In the genomic region with DNA sequence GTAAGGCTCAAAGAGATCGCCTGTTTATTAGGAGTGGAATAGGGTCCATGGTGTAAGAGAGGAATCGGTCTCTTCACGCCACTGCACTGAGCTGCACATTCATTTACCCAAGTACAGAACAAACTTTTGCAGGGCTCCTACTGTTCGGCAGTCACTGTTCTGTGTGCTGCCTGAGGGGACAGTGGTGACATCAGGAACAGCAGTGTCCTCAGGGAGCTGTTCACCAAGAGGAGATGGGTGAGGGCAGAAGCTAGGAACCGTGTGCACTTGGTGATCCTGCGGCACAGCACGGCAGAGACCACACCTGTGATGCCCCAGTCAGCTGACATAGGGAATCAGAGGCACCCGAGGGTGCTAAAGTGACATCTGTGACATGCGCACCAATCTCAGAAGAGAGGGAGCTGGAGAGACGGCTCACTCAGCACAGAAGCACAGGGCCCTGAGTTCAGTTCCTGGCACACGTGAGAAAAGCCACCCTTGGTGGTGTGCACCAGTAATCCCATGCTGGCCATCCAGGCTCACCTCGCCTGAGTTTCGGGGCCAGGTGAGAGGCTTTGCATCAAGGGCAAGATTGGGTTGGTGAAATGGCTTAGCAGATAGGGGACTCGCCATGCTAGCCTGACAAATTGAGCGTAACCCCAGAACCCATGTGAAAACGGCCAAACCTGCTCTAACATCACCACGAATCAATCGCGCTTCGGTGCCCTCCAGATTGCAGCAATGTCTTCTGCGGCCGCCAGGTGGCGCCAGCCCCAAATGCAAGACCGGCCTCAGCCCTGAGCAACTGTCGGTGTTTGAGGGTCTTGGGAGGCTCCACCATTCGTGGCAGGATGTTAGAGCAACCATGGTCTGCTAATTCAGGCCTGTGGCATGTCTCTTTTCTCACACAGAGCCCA, we compare ENCODE assay signal across 8 mouse cellular contexts. TPM values are rescaled to one million over a fixed set of nuclear protein-coding genes. Genes with fewer than 3 reads are reported as not detected.
DNase-seq lines count a peak whose midpoint lies in the region; ATAC-seq and TF ChIP-seq lines count a peak whose summit lies in the region.

No protein-coding gene starts in this region.

- no peaks in the 10 kb centered on the region for H3K4me1 ChIP-seq in bone marrow macrophage, adult 2 months (ENCODE audit: control insufficient read depth, insufficient read depth, low read length)
- no peaks in the 10 kb centered on the region for H3K4me1 ChIP-seq in embryonic fibroblast, embryonic 13.5 days (ENCODE audit: control insufficient read depth, insufficient read depth, low read length)
- no peaks in the 10 kb centered on the region for H3K4me1 ChIP-seq in heart, embryonic 16.5 days (ENCODE audit: control insufficient read depth, insufficient read depth, low read length)
- no peaks in the 10 kb centered on the region for H3K4me1 ChIP-seq in liver, postnatal 0 days (ENCODE audit: insufficient read depth)
- no peaks in the 10 kb centered on the region for H3K4me1 ChIP-seq in neural tube, embryonic 12.5 days
- H3K4me1 ChIP-seq in stomach, postnatal 0 days (replicated peaks; ENCODE audit: control insufficient read depth, insufficient read depth): no peaks in the 10 kb centered on the region

- H3K9me3 ChIP-seq in heart, embryonic 16.5 days (replicated peaks; ENCODE audit: control insufficient read depth, low read length): no peaks in the 10 kb centered on the region
- no peaks in the 10 kb centered on the region for H3K9me3 ChIP-seq in liver, postnatal 0 days (ENCODE audit: low read length)
- no peaks in the 10 kb centered on the region for H3K9me3 ChIP-seq in neural tube, embryonic 12.5 days
- no peaks in the 10 kb centered on the region for H3K9me3 ChIP-seq in stomach, postnatal 0 days (ENCODE audit: control insufficient read depth, low read length)

- no peak for TF ChIP-seq POLR2A in bone marrow macrophage, adult 2 months (IDR thresholded peaks at IDR 0.05; ENCODE audit: borderline replicate concordance, low read depth, low read length)
- TF ChIP-seq POLR2A in embryonic fibroblast, embryonic 13.5 days (IDR thresholded peaks at IDR 0.05; ENCODE audit: low read depth, low read length): no peak

- no peak for TF ChIP-seq EP300 in liver, postnatal 0 days (IDR thresholded peaks at IDR 0.05; ENCODE audit: low read depth)
- TF ChIP-seq EP300 in stomach, postnatal 0 days (optimal IDR thresholded peaks at IDR 0.05): no peak

- no peak overlapping the region for H3K9ac ChIP-seq in heart, embryonic 16.5 days (ENCODE audit: low read length)
- no peak overlapping the region for H3K9ac ChIP-seq in liver, postnatal 0 days (replicated peaks)
- H3K9ac ChIP-seq in neural tube, embryonic 12.5 days: no peak overlapping the region
- H3K9ac ChIP-seq in stomach, postnatal 0 days (ENCODE audit: low read length): no peak overlapping the region

- H3K4me3 ChIP-seq in bone marrow macrophage, adult 2 months (ENCODE audit: insufficient read depth, low read length): no peak overlapping the region
- no peak overlapping the region for H3K4me3 ChIP-seq in embryonic fibroblast, embryonic 13.5 days (ENCODE audit: insufficient read depth, low read length)
- no peak overlapping the region for H3K4me3 ChIP-seq in heart, embryonic 16.5 days (ENCODE audit: low read length)
- H3K4me3 ChIP-seq in liver, postnatal 0 days (ENCODE audit: low read depth, low read length): no peak overlapping the region
- H3K4me3 ChIP-seq in neural tube, embryonic 12.5 days: no peak overlapping the region
- no peak overlapping the region for H3K4me3 ChIP-seq in stomach, postnatal 0 days (ENCODE audit: low read depth, low read length)

- H3K4me2 ChIP-seq in heart, embryonic 16.5 days (ENCODE audit: low read depth, low read length): no peak overlapping the region
- no peak overlapping the region for H3K4me2 ChIP-seq in liver, postnatal 0 days (ENCODE audit: low read depth, low read length)
- no peak overlapping the region for H3K4me2 ChIP-seq in neural tube, embryonic 12.5 days (replicated peaks)
- H3K4me2 ChIP-seq in stomach, postnatal 0 days (replicated peaks; ENCODE audit: low read depth): no peak overlapping the region

- H3K27ac ChIP-seq in bone marrow macrophage, adult 2 months (ENCODE audit: insufficient read depth, low read depth, low read length): no peak overlapping the region
- no peak overlapping the region for H3K27ac ChIP-seq in embryonic fibroblast, embryonic 13.5 days (ENCODE audit: insufficient read depth, low read length)
- no peak overlapping the region for H3K27ac ChIP-seq in heart, embryonic 16.5 days (ENCODE audit: low read length)
- no peak overlapping the region for H3K27ac ChIP-seq in liver, postnatal 0 days (ENCODE audit: low read depth)
- no peak overlapping the region for H3K27ac ChIP-seq in neural tube, embryonic 12.5 days
- H3K27ac ChIP-seq in stomach, postnatal 0 days (replicated peaks): no peak overlapping the region

- H3K27me3 ChIP-seq in heart, embryonic 16.5 days (ENCODE audit: control insufficient read depth, insufficient read depth, low read length): no peaks in the 10 kb centered on the region
- H3K27me3 ChIP-seq in liver, postnatal 0 days (ENCODE audit: insufficient read depth, low read length): no peaks in the 10 kb centered on the region
- H3K27me3 ChIP-seq in neural tube, embryonic 12.5 days (replicated peaks): no peaks in the 10 kb centered on the region
- H3K27me3 ChIP-seq in stomach, postnatal 0 days (ENCODE audit: control insufficient read depth, insufficient read depth, low read length): no peaks in the 10 kb centered on the region

- H3K36me3 ChIP-seq in heart, embryonic 16.5 days (ENCODE audit: control insufficient read depth, insufficient read depth): no peaks in the 10 kb centered on the region
- H3K36me3 ChIP-seq in liver, postnatal 0 days (replicated peaks; ENCODE audit: insufficient read depth, low read length): no peaks in the 10 kb centered on the region
- no peaks in the 10 kb centered on the region for H3K36me3 ChIP-seq in neural tube, embryonic 12.5 days
- H3K36me3 ChIP-seq in stomach, postnatal 0 days (ENCODE audit: control insufficient read depth, insufficient read depth, low read length): no peaks in the 10 kb centered on the region

- TF ChIP-seq CTCF in bone marrow macrophage, adult 2 months (IDR thresholded peaks at IDR 0.05; ENCODE audit: low read depth, low read length): peak; percentile 98
- peak; percentile 94 for TF ChIP-seq CTCF in embryonic fibroblast, embryonic 13.5 days (IDR thresholded peaks at IDR 0.05; ENCODE audit: borderline replicate concordance, insufficient read depth, low read length)
- peak; percentile 99 for TF ChIP-seq CTCF in liver, postnatal 0 days (IDR thresholded peaks at IDR 0.05; ENCODE audit: low read depth)
- peak; percentile 99 for TF ChIP-seq CTCF in stomach, postnatal 0 days (IDR thresholded peaks at IDR 0.05; ENCODE audit: low read depth)

- peak; percentile 45; the same call in 1 of the 2 replicates for ATAC-seq in heart, embryonic 16.5 days (replicated peaks; ENCODE audit: extremely low read depth, insufficient read depth, low FRiP score)
- ATAC-seq in liver, postnatal 0 days: peak; percentile 53; the same call in 1 of the 2 replicates
- peak; percentile 72; the same call in 1 of the 2 replicates for ATAC-seq in neural tube, embryonic 12.5 days (ENCODE audit: low FRiP score, low read depth)
- ATAC-seq in stomach, postnatal 0 days (ENCODE audit: low FRiP score, low TSS enrichment): peak; percentile 80

- 38% methylated on average over 26 of the region's 26 CpGs for WGBS in heart, embryonic 16.5 days
- 39% methylated on average over 26 of the region's 26 CpGs for WGBS in liver, postnatal 0 days (ENCODE audit: insufficient replicate concordance)
- WGBS in neural tube, embryonic 12.5 days: 46% methylated on average over 26 of the region's 26 CpGs
- WGBS in stomach, postnatal 0 days: 44% methylated on average over 26 of the region's 26 CpGs

- peak; percentile 75 for DNase-seq in CD4-positive helper T cell, adult 2 months (ENCODE audit: low read depth, low spot score)
- DNase-seq in kidney, postnatal 14 days: peak; percentile 81
- peak; percentile 78 for DNase-seq in liver, postnatal 0 days
- DNase-seq in stomach, postnatal 0 days (ENCODE audit: low spot score): peak; percentile 71

RNA-seq across cellular contexts. Expression of a gene that starts 39.9 kb away (rescaled TPM):
- polyA plus RNA-seq in bone marrow macrophage, adult 2 months (2012; ENCODE audit: insufficient read depth, insufficient read length, missing spikeins): not detected in 2 replicates
- 21.0 TPM in 2 replicates for polyA plus RNA-seq in embryonic fibroblast, embryonic 13.5 days (2011; ENCODE audit: insufficient read length, low read depth, missing spikeins)
- polyA plus RNA-seq in heart, embryonic 16.5 days (2015; fragmentation: Nextera tagmentation; extraction: Ambion mirVana): 20.4 and 21.4 TPM in 2 replicates
- 1.1 and 1.8 TPM in 2 replicates for polyA plus RNA-seq in liver, postnatal 0 days (2015; fragmentation: Nextera tagmentation; extraction: Ambion mirVana)
- 8.5 and 8.7 TPM in 2 replicates for polyA plus RNA-seq in neural tube, embryonic 12.5 days (2016; fragmentation: Nextera tagmentation; extraction: Ambion mirVana)
- polyA plus RNA-seq in stomach, postnatal 0 days (2015; fragmentation: Nextera tagmentation; extraction: Ambion mirVana): 21.9 and 26.7 TPM in 2 replicates
